Comparison of ENCODE assay signal across 16 mouse cellular contexts in the genomic region with DNA sequence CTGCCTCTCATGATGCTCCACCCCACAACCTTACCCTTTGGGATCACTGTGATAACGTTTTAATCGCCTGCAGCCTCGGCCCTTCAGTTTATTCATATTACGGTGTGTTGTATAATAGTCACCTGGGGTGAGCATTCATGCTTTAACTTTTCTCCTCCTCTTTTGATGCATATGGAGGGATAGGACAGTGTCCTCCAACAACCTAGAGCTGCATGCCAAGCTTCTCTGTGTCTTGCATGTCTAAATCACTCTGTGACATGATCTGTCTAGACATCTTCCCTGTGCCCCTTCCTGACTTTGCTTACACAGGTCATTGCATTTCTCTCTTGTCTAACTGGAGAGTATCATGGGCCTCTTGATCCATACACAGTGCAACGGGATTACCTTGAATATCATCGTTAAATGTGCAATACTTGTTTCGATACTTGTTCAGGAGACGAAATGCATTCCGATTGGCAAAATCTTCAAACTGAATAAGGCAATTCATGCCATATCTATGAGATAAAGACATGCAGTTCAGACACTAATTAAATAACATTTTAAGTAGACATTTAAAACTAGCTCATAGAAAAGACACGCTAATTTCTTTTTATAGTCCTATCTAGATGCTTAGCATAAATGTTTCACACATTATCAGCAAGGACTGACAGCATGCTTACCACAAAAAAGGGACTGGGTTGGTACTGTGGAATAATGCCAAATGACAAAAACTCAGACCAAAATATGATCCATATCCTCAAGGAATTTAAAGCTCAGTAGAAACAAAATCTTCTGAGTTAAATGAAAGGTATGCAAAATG. TPM values are rescaled to one million over a fixed set of nuclear protein-coding genes. Genes with fewer than 3 reads are reported as not detected.
DNase-seq lines count a peak whose midpoint lies in the region; ATAC-seq and TF ChIP-seq lines count a peak whose summit lies in the region.
"Had no signal": no experiment of that assay in that cellular context is flagged by ENCODE, and none has a peak within 500 bp of the region (broad histone marks: within the 10 kb centered on the region; RNA-seq: fewer than 3 reads in every experiment).

No protein-coding gene starts in this region.

- no peaks in the 10 kb centered on the region for H3K36me3 ChIP-seq in forebrain, postnatal 0 days (ENCODE audit: insufficient read depth)
- H3K36me3 ChIP-seq in forebrain, embryonic 13.5 days (ENCODE audit: poor library complexity, severe bottlenecking): no peaks in the 10 kb centered on the region
- H3K36me3 ChIP-seq in midbrain, embryonic 16.5 days (ENCODE audit: control insufficient read depth, insufficient read depth, low read length): no peaks in the 10 kb centered on the region
- no peaks in the 10 kb centered on the region for H3K36me3 ChIP-seq in midbrain, embryonic 11.5 days (ENCODE audit: control insufficient read depth, insufficient read depth, low read length)
- H3K36me3 ChIP-seq: hindbrain, embryonic 15.5 days had no signal

- peak; percentile 56 for ATAC-seq in forebrain, postnatal 0 days
- no peak for ATAC-seq in forebrain, embryonic 13.5 days
- peak; percentile 25; the same call in 1 of the 2 replicates for ATAC-seq in midbrain, embryonic 16.5 days
- no peak for ATAC-seq in midbrain, embryonic 11.5 days (ENCODE audit: low FRiP score)

- H3K4me3 ChIP-seq in forebrain, postnatal 0 days (ENCODE audit: low read depth, low read length): no peak overlapping the region
- H3K4me3 ChIP-seq in forebrain, embryonic 13.5 days: no peak overlapping the region
- H3K4me3 ChIP-seq in midbrain, embryonic 16.5 days (ENCODE audit: low read depth, low read length): no peak overlapping the region
- no peak overlapping the region for H3K4me3 ChIP-seq in midbrain, embryonic 11.5 days (ENCODE audit: low read depth, low read length)
- H3K4me3 ChIP-seq: hindbrain, embryonic 15.5 days had no signal

- TF ChIP-seq CTCF in forebrain, postnatal 0 days (IDR thresholded peaks at IDR 0.05; ENCODE audit: low read depth): no peak

- no peak overlapping the region for H3K4me2 ChIP-seq in forebrain, postnatal 0 days (ENCODE audit: low read depth)
- H3K4me2 ChIP-seq in forebrain, embryonic 13.5 days: no peak overlapping the region
- H3K4me2 ChIP-seq in midbrain, embryonic 16.5 days (ENCODE audit: low read length): no peak overlapping the region
- H3K4me2 ChIP-seq in midbrain, embryonic 11.5 days: no peak overlapping the region
- H3K4me2 ChIP-seq: heart, embryonic 11.5 days; hindbrain, embryonic 15.5 days had no signal

- DNase-seq in cerebellum, postnatal 14 days: peak; percentile 5 to 24
- no peak for DNase-seq in cerebellum, adult 11-12 months
- no peak for DNase-seq in forebrain, postnatal 0 days
- no peak for DNase-seq in midbrain, embryonic 11.5 days (ENCODE audit: low spot score, missing footprints)
- peak; percentile 46 for DNase-seq in retina, postnatal 1 day
- DNase-seq: adrenal gland, postnatal 14 days; cerebellum, adult 2 months; cerebellum, postnatal 25 days; gastrocnemius, postnatal 36 days; heart, adult 18-20 months; heart, postnatal 36 days; kidney, adult 11 months had no signal

- no peaks in the 10 kb centered on the region for H3K9me3 ChIP-seq in forebrain, postnatal 0 days (ENCODE audit: low read length)
- H3K9me3 ChIP-seq in forebrain, embryonic 13.5 days (replicated peaks): no peaks in the 10 kb centered on the region
- no peaks in the 10 kb centered on the region for H3K9me3 ChIP-seq in midbrain, embryonic 16.5 days (replicated peaks; ENCODE audit: control insufficient read depth, low read length, poor library complexity, severe bottlenecking)
- H3K9me3 ChIP-seq in midbrain, embryonic 11.5 days (ENCODE audit: control insufficient read depth, low read length): no peaks in the 10 kb centered on the region
- H3K9me3 ChIP-seq: hindbrain, embryonic 15.5 days had no signal

- no peaks in the 10 kb centered on the region for H3K4me1 ChIP-seq in forebrain, postnatal 0 days (ENCODE audit: insufficient read depth)
- no peaks in the 10 kb centered on the region for H3K4me1 ChIP-seq in forebrain, embryonic 13.5 days
- no peaks in the 10 kb centered on the region for H3K4me1 ChIP-seq in midbrain, embryonic 16.5 days (ENCODE audit: control insufficient read depth, insufficient read depth, low read length)
- no peaks in the 10 kb centered on the region for H3K4me1 ChIP-seq in midbrain, embryonic 11.5 days (ENCODE audit: control insufficient read depth, insufficient read depth, low read length)

- no peak overlapping the region for H3K27ac ChIP-seq in forebrain, postnatal 0 days (ENCODE audit: low read depth, low read length)
- H3K27ac ChIP-seq in forebrain, embryonic 13.5 days: no peak overlapping the region
- no peak overlapping the region for H3K27ac ChIP-seq in midbrain, embryonic 16.5 days (ENCODE audit: low read length)
- no peak overlapping the region for H3K27ac ChIP-seq in midbrain, embryonic 11.5 days (ENCODE audit: low read depth, low read length)
- H3K27ac ChIP-seq: hindbrain, embryonic 15.5 days had no signal

- H3K27me3 ChIP-seq in forebrain, postnatal 0 days (ENCODE audit: insufficient read depth, low read length): no peaks in the 10 kb centered on the region
- H3K27me3 ChIP-seq in forebrain, embryonic 13.5 days: no peaks in the 10 kb centered on the region
- H3K27me3 ChIP-seq in midbrain, embryonic 16.5 days (ENCODE audit: control insufficient read depth, insufficient read depth, low read depth, low read length): no peaks in the 10 kb centered on the region
- no peaks in the 10 kb centered on the region for H3K27me3 ChIP-seq in midbrain, embryonic 11.5 days (ENCODE audit: control insufficient read depth, insufficient read depth, low read length)
- H3K27me3 ChIP-seq: hindbrain, embryonic 15.5 days had no signal

- H3K9ac ChIP-seq in forebrain, postnatal 0 days: no peak overlapping the region
- no peak overlapping the region for H3K9ac ChIP-seq in forebrain, embryonic 13.5 days
- H3K9ac ChIP-seq in midbrain, embryonic 16.5 days (ENCODE audit: low read depth, low read length): no peak overlapping the region
- H3K9ac ChIP-seq in midbrain, embryonic 11.5 days (ENCODE audit: low read length): no peak overlapping the region
- H3K9ac ChIP-seq: hindbrain, embryonic 15.5 days had no signal

- WGBS in forebrain, postnatal 0 days: 56% methylated on average over 10 of the region's 10 CpGs
- WGBS in forebrain, embryonic 13.5 days: 67% methylated on average over 10 of the region's 10 CpGs
- WGBS in midbrain, embryonic 16.5 days: 61% methylated on average over 10 of the region's 10 CpGs
- WGBS in midbrain, embryonic 11.5 days: 75% methylated on average over 10 of the region's 10 CpGs

RNA-seq across cellular contexts. Expression of a gene that starts 47.7 kb away (rescaled TPM):
- total RNA-seq in forebrain, postnatal 0 days (2014; rRNA removed): 19.1 and 21.2 TPM in 2 replicates
- polyA plus RNA-seq in forebrain, postnatal 0 days (2015; fragmentation: Nextera tagmentation; extraction: Ambion mirVana): 32.9 and 40.7 TPM in 2 replicates
- 5.0 and 6.2 TPM in 2 replicates for polyA plus RNA-seq in forebrain, embryonic 13.5 days (2015; fragmentation: Nextera tagmentation; extraction: Ambion mirVana)
- polyA plus RNA-seq in midbrain, embryonic 16.5 days (2015; fragmentation: Nextera tagmentation; extraction: Ambion mirVana): 22.3 and 30.9 TPM in 2 replicates
- polyA plus RNA-seq in midbrain, embryonic 11.5 days (2014; fragmentation: Nextera tagmentation; extraction: Ambion mirVana): 5.1 and 5.2 TPM in 2 replicates

RNA-seq across cellular contexts. Expression of a gene that starts 47.9 kb away (rescaled TPM):
- total RNA-seq in forebrain, postnatal 0 days (2014; rRNA removed): 21.7 and 25.9 TPM in 2 replicates
- 30.1 and 32.8 TPM in 2 replicates for polyA plus RNA-seq in forebrain, postnatal 0 days (2015; fragmentation: Nextera tagmentation; extraction: Ambion mirVana)
- 39.7 and 43.3 TPM in 2 replicates for polyA plus RNA-seq in forebrain, embryonic 13.5 days (2015; fragmentation: Nextera tagmentation; extraction: Ambion mirVana)
- 32.8 and 36.7 TPM in 2 replicates for polyA plus RNA-seq in midbrain, embryonic 16.5 days (2015; fragmentation: Nextera tagmentation; extraction: Ambion mirVana)
- polyA plus RNA-seq in midbrain, embryonic 11.5 days (2014; fragmentation: Nextera tagmentation; extraction: Ambion mirVana): 34.8 and 38.1 TPM in 2 replicates

Comparison
In these comparisons a context has a peak if more than half of its experiments do, and no peak if none do; other contexts are left out.
1. DNase-seq: peak in cerebellum, postnatal 14 days (2 of 2) and retina, postnatal 1 day (single experiment); none in cerebellum, adult 11-12 months (single experiment), forebrain, postnatal 0 days (single experiment) and midbrain, embryonic 11.5 days (single experiment).
2. ATAC-seq: peak in forebrain, postnatal 0 days (single experiment) and midbrain, embryonic 16.5 days (single experiment); none in forebrain, embryonic 13.5 days (single experiment) and midbrain, embryonic 11.5 days (single experiment).